Mouse (Mus musculus): ENCODE data around the gene Usp29.
A peak's percentile ranks its signal among the peaks of the same experiment; 100 is the strongest.

Gene Usp29

GRCm38 (mm10) chr7:6730241-6730640 lies at the start of gene Usp29, which contains the start of gene Peg3:
Usp29 (plus strand) TSS chr7:6730578.
Peg3 (minus strand) TSS chr7:6730431.
- DNase-seq (ENCODE audit: low read depth) = peak; percentile 42

DNA sequence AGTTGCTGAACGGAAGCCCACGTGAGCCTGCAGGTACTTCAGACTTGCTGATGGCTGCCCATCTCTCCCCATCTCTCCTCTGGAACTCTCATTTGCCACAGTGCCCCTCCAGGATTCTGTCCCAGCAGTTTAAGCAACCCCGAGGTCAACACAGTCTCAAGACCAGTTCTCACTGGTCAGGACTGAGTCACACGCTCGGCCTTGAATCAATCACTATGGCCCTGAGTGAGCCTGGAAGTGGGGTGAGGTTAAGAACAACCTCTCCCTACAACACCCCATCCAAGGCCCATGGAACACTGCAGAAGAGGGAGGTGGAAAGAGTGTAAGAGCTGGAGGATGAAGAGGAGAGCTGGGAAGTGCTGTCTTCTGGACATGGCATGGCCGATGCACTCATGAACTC lies 44.9 kb upstream of the Usp29 start:
- DNase-seq (ENCODE audit: low read depth) = no peak

DNA sequence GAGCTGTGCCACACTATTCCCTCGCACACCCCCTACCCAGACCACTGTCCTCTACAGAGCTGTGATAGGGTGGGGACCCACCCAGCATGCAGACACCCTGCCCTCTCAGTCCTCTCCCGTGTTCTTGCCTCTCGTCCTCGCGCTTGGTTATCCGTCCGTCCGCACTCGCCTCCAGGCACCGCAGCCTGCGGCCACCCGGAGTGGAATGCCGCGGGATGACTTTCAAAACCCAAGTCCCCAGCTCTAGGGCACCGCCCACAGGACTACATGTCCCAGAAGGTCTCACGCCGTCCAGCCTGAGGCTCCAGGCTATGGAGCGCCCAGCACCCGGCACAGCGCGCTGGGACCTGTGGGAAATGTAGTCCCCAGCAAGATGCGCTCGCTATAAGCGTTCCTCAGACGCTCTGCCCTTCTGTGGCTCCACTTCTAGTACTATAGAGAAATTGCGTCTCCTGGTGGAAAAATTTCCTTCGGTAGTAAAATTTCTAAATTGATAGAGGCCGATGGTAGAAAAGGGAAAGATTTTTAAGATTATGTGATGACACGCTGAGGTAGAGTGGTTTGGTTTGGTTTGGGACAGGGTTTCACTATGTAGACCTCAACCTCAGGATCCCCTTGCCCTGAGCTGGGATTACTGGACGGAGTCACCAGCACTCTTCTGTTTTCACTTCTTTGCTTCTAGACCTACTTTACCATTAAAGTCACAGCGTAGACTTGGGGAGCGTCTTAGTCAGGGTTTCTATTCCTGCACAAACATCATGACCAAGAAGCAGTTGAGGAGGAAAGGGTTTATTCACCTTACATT lies 33.9 kb upstream of the Usp29 start, which contains the start of gene Zim1:
TSS of gene Zim1 (minus strand) at position 210 of the 805 bp plus-strand sequence.
- peak; percentile 17 for DNase-seq (ENCODE audit: low read depth)

GRCm38 (mm10) chr7:6699230-6699629 lies 31.1 kb upstream of the Usp29 start:
- no peak for DNase-seq (ENCODE audit: low read depth)

- DNase-seq (ENCODE audit: low read depth) = no peak
These were observed 22.9 kb upstream of the Usp29 start for GRCm38 (mm10) chr7:6707416-6708015.

DNA sequence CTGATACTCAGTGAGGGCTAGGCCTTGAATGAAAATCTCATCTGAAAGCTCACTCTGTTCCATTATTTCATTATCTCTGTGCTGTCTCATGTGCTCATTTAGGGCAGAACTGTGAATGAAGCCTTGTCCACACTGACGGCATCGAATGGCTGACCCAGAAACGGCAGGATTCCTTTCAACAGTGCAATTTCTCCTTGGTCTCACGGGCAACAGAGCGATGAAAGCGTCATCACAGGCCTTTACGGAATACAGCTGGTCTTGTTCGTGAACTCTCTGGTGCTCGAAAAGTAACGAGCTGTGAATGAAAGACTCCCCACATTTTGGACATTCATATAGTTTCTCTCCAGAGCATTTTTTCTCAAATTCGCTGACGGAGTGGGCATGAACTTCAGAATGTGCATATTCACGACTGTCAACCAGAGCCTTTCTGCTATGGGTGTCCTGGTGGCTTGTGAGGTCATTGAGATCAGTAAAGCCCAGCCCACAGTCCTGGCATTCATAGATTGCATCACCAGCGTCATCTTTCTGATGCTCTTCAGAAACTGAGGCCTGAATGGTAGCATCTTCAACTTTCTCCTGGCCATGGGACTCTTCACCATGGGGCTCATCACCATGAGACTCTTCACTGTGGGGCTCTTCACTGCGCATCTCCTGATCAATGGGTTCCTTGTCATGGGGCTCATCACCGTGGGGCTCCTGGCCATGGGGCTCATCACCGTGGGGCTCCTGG lies 21.8 kb upstream of the Usp29 start:
- DNase-seq (ENCODE audit: low read depth) = no peak

GRCm38 (mm10) chr7:6709396-6709795 lies 21.0 kb upstream of the Usp29 start:
- DNase-seq (ENCODE audit: low read depth) = no peak

DNA sequence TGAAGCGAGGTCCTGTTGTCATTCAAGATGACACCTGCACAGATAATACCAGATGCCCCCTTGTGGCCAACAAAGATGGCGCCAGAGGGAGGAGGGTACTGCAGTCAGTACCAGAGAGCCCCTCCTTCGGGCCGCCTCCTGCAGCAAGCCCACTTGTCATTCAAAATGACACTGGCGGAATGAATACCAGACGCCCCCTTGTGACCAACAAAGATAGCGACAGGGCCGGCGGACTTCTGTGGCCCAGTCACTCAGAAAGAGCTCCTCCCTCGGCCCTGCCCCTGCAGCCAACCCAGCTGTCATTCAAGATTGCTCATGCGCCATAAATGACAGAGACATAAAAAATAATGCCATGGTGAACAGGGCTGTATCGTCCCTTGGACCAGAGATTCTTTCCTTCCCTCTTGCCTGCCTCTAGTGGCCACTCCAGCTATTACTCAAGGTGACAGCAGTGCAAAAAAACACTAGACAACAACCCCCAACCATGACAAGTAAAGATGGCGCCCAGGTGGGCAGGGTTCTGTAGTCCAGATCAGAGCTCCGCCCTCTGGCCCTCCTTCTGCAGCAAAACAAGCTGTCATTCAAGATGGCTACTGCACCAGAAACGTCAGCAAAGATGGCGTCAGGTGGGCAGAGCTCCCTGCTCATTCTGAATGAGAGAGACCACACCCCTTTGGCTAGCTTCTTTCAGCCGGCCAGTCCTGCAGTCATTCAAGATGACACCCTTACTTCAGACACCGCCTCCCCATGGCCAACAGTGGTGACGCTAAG lies 2.8 kb upstream of the Usp29 start:
- DNase-seq (ENCODE audit: low read depth) = peak; percentile 53

DNA sequence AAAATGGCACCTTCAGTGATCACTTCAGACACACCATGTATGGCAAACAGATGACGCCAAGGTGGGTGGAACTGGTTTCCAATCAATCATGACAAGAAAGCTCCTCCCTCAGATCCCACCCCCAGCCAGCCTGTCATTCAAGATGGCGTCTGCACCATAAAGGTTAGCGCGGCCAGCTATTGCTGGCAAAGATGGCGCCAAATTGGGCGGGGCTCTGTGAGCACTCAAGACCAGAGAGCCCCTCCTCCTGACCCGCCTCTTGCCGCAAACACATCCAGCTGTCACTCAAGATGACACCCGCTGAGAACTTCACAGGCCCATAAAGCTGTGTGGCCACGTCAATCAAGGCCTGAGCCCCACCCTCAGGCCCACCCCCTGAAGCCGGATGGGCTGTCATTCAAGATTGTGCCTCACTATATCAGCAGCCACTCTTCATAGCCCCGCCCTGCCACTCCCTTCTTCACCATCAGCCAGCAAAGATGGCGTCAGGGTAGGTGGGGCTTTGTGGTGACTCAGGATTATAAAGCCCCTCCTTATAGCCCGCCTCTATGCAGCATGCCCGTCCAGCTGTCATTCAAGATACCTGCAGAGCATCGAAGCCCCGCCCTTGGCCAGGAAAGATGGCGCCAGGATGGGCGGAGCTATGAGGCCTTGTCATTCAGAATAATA lies 2.0 kb upstream of the Usp29 start:
- DNase-seq (ENCODE audit: low read depth) = peak; percentile 75

DNA sequence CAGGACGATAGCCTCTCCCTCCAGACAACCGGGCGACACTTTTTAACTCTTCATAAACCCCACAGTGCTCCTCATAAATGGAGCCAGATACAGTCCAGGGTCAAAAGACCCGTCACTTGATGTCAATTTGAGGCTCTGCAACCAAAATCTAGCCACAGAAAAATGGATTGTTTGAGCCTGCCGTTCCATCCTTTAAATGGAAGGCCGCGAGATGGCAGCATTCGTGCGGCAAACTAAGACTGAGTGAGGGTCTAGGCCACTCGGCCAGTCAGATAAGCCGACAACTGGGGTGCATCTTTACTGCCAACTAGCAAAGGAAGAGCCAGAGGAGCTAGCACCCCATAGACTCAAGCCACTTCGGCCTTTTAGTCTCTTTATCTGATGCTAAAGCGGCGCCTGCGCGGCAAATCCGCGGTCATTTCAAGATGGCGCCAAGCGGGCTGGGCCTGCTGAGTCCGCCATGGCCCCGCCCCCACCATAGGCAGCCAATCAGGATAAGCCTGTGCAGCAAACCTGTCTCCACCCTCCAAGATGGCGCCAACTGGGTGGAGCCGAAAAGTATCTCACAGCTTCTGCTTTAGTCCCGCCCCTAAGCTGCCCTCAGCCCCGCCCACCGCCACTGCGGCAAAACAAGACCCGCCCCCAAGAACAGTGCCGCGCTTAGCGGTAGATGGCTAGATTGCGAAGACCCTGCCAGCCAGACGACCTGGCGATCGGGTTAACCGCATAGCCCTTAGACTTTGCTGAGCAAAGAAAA lies 1.1 kb upstream of the Usp29 start:
- peak; percentile 70 for DNase-seq (ENCODE audit: low read depth)

- no peak for DNase-seq (ENCODE audit: low read depth)
These were observed 423 bp downstream of the Usp29 start for GRCm38 (mm10) chr7:6730801-6731200.

GRCm38 (mm10) chr7:6731373-6731772 lies 995 bp downstream of the Usp29 start:
- DNase-seq (ENCODE audit: low read depth) = no peak

DNA sequence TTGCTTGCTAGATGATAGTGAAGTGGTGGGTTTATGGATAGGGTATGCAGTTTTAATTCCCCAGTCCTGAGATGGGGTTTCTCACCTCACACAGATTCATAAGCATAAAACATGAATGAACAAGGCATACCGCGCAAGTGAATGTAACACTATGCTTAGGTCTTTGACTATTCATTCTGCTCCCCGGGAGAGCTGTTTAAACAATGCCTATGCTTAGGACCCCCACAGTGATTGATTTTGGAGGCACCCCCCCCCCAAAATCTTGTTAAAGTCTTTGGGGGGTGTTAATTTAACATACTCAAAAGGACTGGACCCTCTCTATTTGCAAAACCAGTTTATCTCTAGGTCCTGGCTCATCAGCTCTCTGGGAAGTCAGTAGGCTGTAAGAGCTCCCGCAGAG lies 1.6 kb downstream of the Usp29 start:
- DNase-seq (ENCODE audit: low read depth) = no peak

GRCm38 (mm10) chr7:6736060-6736459 lies 5.7 kb downstream of the Usp29 start:
- no peak for DNase-seq (ENCODE audit: low read depth)

DNA sequence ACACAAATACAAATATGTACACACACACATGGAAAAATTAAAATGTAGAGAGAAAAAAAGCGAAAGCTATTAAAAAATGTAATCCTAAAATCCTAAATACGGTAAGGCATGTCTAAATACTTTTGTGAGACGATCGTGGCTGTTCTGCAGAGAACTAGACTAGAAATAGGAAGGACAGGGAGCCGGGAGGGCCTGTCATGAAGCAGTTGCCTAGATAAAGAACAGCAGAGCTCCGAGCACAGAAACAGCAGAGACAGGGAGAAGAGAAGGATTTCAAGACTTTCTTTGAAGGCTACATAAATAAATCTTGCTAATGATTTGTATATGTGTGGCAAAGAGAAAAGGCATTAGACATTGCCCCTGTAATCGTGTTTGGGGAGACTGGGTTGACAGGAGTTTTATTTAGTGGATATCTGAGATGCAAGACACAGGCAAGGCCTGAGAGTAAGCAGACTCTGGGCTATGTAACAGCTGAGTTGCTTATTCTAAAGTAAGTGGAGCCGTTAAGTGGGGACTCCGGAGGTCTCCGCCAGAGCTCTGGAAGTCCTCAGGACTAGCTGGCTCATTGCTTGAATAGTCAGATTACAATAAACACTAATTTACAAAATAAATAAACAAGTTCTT lies 14.0 kb downstream of the Usp29 start:
- DNase-seq (ENCODE audit: low read depth) = no peak

- no peak for DNase-seq (ENCODE audit: low read depth)
These were observed 18.8 kb downstream of the Usp29 start for GRCm38 (mm10) chr7:6749196-6749595.

GRCm38 (mm10) chr7:6753440-6753839 lies 23.1 kb downstream of the Usp29 start:
- DNase-seq (ENCODE audit: low read depth) = no peak

DNA sequence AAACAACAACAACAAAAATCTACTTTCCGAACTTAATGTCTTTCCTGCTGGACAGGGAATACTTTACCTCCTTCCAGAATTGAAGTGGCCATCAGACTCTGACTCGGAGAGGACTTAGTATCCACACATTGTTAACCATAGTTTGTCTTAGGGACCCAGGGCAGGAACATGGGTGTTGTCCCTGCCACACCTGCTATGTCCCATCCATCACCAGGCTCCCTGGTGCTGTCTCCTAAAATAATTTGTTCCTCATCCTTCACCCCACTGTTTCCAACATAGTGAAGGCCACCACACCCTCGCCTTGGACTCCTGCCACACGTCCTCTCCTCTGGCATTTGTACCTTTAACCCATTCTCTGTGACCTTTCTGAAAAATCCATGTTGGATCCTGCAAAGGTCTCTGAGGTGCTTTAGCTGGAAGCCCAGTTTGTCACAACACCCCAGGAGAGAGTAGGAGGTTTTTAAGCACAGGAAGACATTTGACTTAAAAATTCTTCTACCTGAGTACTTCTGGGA lies 26.5 kb downstream of the Usp29 start:
- DNase-seq (ENCODE audit: low read depth) = no peak

- no peak for DNase-seq (ENCODE audit: low read depth)
These were observed 29.3 kb downstream of the Usp29 start for GRCm38 (mm10) chr7:6759698-6760097.

DNA sequence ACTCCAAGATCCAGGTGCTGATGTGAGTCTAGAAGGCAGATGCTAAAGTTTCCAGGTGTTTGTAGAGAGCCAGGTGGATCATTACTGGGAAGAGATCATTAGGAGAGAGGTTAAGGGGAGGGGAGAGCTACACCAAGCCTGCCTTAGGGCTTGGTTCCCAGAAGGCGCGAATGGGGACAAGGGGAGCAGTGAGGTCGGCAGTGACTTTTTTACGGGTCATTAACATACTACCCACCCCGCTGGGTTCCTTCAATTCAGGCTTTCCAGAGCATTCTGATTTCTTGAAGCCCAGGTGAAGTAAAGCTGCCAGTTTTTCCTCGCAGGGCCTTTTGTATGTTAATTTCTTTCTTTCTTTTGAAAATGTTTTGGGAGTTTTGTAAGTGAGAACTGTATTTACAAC lies 29.8 kb downstream of the Usp29 start:
- DNase-seq (ENCODE audit: low read depth) = no peak

Measured in c-Kit-positive CD71-negative TER-119-negative erythroid progenitor cells, embryonic 14.5 days (primary cell).